Mouse (Mus musculus) testis, adult 2 months (tissue): ENCODE measurements at regions not wholly inside any gene's neighbourhood (a gene's known extent, or its start where the extent isn't known, plus 50 kb on each side); places are given as distances from the start of the nearest gene placed in this dataset.

Source experiments
- CTCF ChIP-seq: fragments of 200-500 bp; IDR thresholded peaks from 2 replicates; pipeline ENCODE4 v1.5.1; 2012; ENCODE audit warnings: low read depth, mild to moderate bottlenecking, inconsistent platforms, low read length, moderate library complexity; ENCODE audit not compliant: control insufficient read depth, insufficient read depth, insufficient replicate concordance
- POLR2A ChIP-seq: fragments of 200-500 bp; IDR thresholded peaks from 2 replicates; pipeline ENCODE4 v1.6.1; 2012; ENCODE audit warnings: low read depth, mild to moderate bottlenecking, inconsistent platforms, low read length, moderate library complexity; ENCODE audit not compliant: control insufficient read depth

DNA sequence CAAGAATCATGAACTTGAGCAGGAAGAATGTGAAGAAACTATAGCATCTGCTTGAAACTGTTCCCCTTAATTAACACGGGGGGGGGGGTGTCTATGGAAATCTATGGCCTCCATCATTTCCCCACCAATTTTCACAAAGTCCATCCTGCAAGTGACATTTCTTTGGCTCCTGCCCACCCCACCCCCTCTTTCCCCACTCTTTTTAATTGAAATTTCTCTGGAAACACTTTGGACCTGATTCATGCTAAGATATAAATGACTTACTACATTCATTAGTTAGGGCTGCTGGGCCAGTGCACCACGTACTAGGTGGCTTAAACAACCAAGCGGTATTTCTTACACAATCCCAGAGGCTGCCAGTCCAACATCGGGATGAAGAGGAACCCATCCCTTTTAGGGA is 169.4 kb downstream of the Sox9 start:
- no peak for TF ChIP-seq CTCF
- TF ChIP-seq POLR2A, result no peak
